Mouse (Mus musculus): ENCODE data around the gene Plin3. TPM values are rescaled to one million over a fixed set of nuclear protein-coding genes. Genes with fewer than 3 reads are reported as not detected.

Gene Plin3
- polyA plus RNA-seq, 1 experiment from 2014 or later: 70.9 TPM

DNA sequence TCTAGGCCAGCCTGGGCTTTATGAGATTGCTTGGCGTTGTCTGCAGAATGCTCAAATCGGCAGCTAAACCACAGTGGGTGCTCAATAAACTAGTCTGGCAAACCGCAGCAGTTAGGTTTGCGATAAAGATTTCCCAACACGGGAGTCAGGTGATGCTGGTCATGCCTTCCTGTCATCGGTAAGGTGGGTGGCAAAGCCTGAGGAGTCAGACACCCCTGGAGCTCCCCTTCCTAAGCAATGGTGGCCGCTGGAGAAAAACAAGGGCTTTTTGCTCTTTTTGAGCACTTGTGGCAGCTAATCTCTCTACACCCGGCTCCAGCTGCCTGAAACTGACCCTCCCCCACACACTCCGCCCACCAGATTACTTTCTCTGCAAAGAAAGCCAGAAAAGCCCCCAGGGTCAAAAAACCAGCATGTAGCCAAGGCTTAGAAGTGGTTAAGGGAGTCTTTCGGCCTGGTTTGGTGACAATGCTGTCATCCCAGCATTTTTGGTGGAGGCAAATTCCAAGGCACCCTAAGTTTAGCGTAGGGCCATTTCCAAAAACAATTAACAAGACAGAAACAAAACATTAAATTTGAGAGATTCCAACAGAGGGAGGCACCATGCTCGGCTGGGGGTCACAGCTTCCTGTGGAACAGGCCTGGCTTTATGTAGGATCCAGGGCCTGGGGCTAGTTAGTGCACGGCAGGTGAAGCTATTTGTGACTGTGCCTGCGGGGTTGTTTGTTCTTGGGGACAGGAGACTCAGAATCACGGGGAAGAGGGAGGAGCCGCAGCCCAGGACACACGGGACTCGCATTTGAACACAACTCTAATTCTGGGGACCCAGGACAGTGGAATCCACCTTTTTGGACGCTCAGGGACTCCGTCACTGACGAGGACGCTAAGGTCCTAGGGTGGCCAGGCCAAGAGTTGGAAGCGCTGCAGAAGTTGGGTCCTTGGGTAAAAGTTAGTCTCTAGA is 3.0 kb downstream of the Plin3 start:
- Histone ChIP-seq H3K27ac (replicated peaks in 1 of 2; ENCODE audit: control insufficient read depth in 1 of 2, insufficient read depth in 1 of 2, low read depth in 2 of 2, low read length in 2 of 2) (peak overlapping the region; percentile 73 to 97), H3K9ac (ENCODE audit: low read length) (peak overlapping the region; percentile 89), H3K4me3 (ENCODE audit: control insufficient read depth in 1 of 2, insufficient read depth in 1 of 2, low read depth in 1 of 2, low read length in 2 of 2) (peak overlapping the region; percentile 59 to 67), H3K27me3 (ENCODE audit: control insufficient read depth, insufficient read depth, low read length) (no peaks in the 10 kb centered on the region), H3K4me2 (ENCODE audit: low read length) (peak overlapping the region; percentile 90), H3K9me3 (ENCODE audit: control insufficient read depth, low read length) (no peaks in the 10 kb centered on the region), H3K36me3 (ENCODE audit: control insufficient read depth, insufficient read depth, low read length) (peaks cover 25% of the 10 kb centered on the region), H3K4me1 (ENCODE audit: control insufficient read depth in 2 of 2, insufficient read depth in 2 of 2, low read length in 2 of 2) (peaks cover 20 to 30% of the 10 kb centered on the region in 2 experiments)
- peak; percentile 33; the same call in 1 of the 2 replicates for ATAC-seq (ENCODE audit: insufficient number of reproducible peaks, insufficient read depth, low FRiP score, low read depth)
- WGBS: 3% methylated on average over 23 of the region's 23 CpGs

GRCm38 (mm10) chr17:56288866-56289265 is 3.8 kb downstream of the Plin3 start:
- Histone ChIP-seq H3K4me2 (ENCODE audit: low read length) (peak overlapping the region; percentile 90), H3K4me1 (ENCODE audit: control insufficient read depth in 2 of 2, insufficient read depth in 2 of 2, low read length in 2 of 2) (peaks cover 20 to 30% of the 10 kb centered on the region in 2 experiments), H3K9me3 (ENCODE audit: control insufficient read depth, low read length) (no peaks in the 10 kb centered on the region), H3K27me3 (ENCODE audit: control insufficient read depth, insufficient read depth, low read length) (no peaks in the 10 kb centered on the region), H3K9ac (ENCODE audit: low read length) (peak overlapping the region; percentile 89), H3K27ac (replicated peaks in 1 of 2; ENCODE audit: control insufficient read depth in 1 of 2, insufficient read depth in 1 of 2, low read depth in 2 of 2, low read length in 2 of 2) (peak overlapping the region; percentile 73 to 97), H3K4me3 (ENCODE audit: control insufficient read depth in 1 of 2, insufficient read depth in 1 of 2, low read depth in 1 of 2, low read length in 2 of 2) (peak overlapping the region; percentile 59 to 67), H3K36me3 (ENCODE audit: control insufficient read depth, insufficient read depth, low read length) (peaks cover 33% of the 10 kb centered on the region)
- 41% methylated on average over 3 of the region's 3 CpGs for WGBS
- no peak for ATAC-seq (ENCODE audit: insufficient number of reproducible peaks, insufficient read depth, low FRiP score, low read depth)

DNA sequence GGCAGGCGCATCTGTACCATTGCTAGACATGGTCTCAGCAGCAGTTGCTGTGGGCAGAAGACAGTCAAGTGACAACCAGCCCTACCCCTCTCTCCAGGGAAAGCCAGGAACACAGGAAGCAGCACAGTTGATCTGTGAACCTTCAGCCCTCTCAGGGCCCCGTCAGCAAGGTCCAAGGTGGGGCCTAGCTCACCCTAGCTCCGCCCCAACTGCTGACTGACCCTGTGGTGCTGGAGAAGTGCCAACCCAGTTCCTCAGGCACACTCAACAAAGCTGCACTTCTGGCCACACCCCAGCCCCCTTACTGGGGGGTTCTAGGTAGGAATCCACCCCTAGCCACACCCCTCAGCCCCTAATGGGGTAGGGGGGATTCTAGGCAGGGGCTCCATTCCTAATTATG is 4.8 kb downstream of the Plin3 start:
- H3K27me3 ChIP-seq (ENCODE audit: control insufficient read depth, insufficient read depth, low read length): no peaks in the 10 kb centered on the region
- H3K4me1 ChIP-seq (ENCODE audit: control insufficient read depth in 2 of 2, insufficient read depth in 2 of 2, low read length in 2 of 2): peaks cover 20 to 30% of the 10 kb centered on the region in 2 experiments
- peaks cover 43% of the 10 kb centered on the region for H3K36me3 ChIP-seq (ENCODE audit: control insufficient read depth, insufficient read depth, low read length)
- peak overlapping the region; percentile 66 to 97 for H3K27ac ChIP-seq (replicated peaks in 1 of 2; ENCODE audit: control insufficient read depth in 1 of 2, insufficient read depth in 1 of 2, low read depth in 2 of 2, low read length in 2 of 2)
- no peaks in the 10 kb centered on the region for H3K9me3 ChIP-seq (ENCODE audit: control insufficient read depth, low read length)
- no peak for ATAC-seq (ENCODE audit: insufficient number of reproducible peaks, insufficient read depth, low FRiP score, low read depth)
- peak overlapping the region; percentile 90 for H3K4me2 ChIP-seq (ENCODE audit: low read length)
- peak overlapping the region; percentile 6 to 16; a peak in 1 of 4 replicates for H3K4me3 ChIP-seq (ENCODE audit: control insufficient read depth in 1 of 2, insufficient read depth in 1 of 2, low read depth in 1 of 2, low read length in 2 of 2)
- peak overlapping the region; percentile 57 for H3K9ac ChIP-seq (ENCODE audit: low read length)
- 33% methylated on average over 3 of the region's 3 CpGs for WGBS

GRCm38 (mm10) chr17:56285995-56286394 is 6.7 kb downstream of the Plin3 start:
- H3K27me3 ChIP-seq (ENCODE audit: control insufficient read depth, insufficient read depth, low read length): no peaks in the 10 kb centered on the region
- H3K9ac ChIP-seq (ENCODE audit: low read length): no peak overlapping the region
- 96% methylated on average over 11 of the region's 11 CpGs for WGBS
- H3K4me2 ChIP-seq (ENCODE audit: low read length): no peak overlapping the region
- no peak overlapping the region for H3K27ac ChIP-seq (replicated peaks in 1 of 2; ENCODE audit: control insufficient read depth in 1 of 2, insufficient read depth in 1 of 2, low read depth in 2 of 2, low read length in 2 of 2)
- no peaks in the 10 kb centered on the region for H3K9me3 ChIP-seq (ENCODE audit: control insufficient read depth, low read length)
- ATAC-seq (ENCODE audit: insufficient number of reproducible peaks, insufficient read depth, low FRiP score, low read depth): no peak
- peaks cover 59% of the 10 kb centered on the region for H3K36me3 ChIP-seq (ENCODE audit: control insufficient read depth, insufficient read depth, low read length)
- peaks cover 16 to 27% of the 10 kb centered on the region in 2 experiments for H3K4me1 ChIP-seq (ENCODE audit: control insufficient read depth in 2 of 2, insufficient read depth in 2 of 2, low read length in 2 of 2)
- H3K4me3 ChIP-seq (ENCODE audit: control insufficient read depth in 1 of 2, insufficient read depth in 1 of 2, low read depth in 1 of 2, low read length in 2 of 2): no peak overlapping the region

GRCm38 (mm10) chr17:56283316-56283715 is 9.4 kb downstream of the Plin3 start:
- Histone ChIP-seq H3K9ac (ENCODE audit: low read length) (no peak overlapping the region), H3K27me3 (ENCODE audit: control insufficient read depth, insufficient read depth, low read length) (no peaks in the 10 kb centered on the region), H3K4me2 (ENCODE audit: low read length) (no peak overlapping the region), H3K4me3 (ENCODE audit: control insufficient read depth in 1 of 2, insufficient read depth in 1 of 2, low read depth in 1 of 2, low read length in 2 of 2) (no peak overlapping the region), H3K4me1 (ENCODE audit: control insufficient read depth in 2 of 2, insufficient read depth in 2 of 2, low read length in 2 of 2) (peaks cover 13 to 19% of the 10 kb centered on the region in 2 experiments), H3K9me3 (ENCODE audit: control insufficient read depth, low read length) (no peaks in the 10 kb centered on the region), H3K27ac (replicated peaks in 1 of 2; ENCODE audit: control insufficient read depth in 1 of 2, insufficient read depth in 1 of 2, low read depth in 2 of 2, low read length in 2 of 2) (no peak overlapping the region), H3K36me3 (ENCODE audit: control insufficient read depth, insufficient read depth, low read length) (peaks cover 85% of the 10 kb centered on the region)
- 92% methylated on average over 8 of the region's 8 CpGs for WGBS
- ATAC-seq (ENCODE audit: insufficient number of reproducible peaks, insufficient read depth, low FRiP score, low read depth): no peak

DNA sequence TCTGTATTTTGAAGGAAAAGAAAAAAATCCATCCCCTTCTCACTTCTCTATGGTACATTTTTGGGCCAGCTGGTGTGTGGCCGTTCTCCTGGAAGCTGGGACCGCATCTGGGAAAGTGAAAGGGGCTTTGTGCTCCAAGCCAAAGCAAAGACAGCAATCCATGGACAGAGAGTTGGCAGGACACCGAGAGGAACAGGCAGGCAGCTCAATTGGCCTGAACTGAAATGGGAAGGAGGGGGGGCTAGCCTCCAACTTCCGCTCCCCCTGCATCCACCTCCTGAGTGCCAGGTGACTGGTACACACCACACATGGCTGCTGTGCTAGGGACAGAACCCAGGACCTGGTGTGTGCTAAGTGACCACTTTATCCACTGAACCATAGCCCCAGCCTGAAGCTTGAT is 9.9 kb downstream of the Plin3 start:
- H3K27ac ChIP-seq (replicated peaks in 1 of 2; ENCODE audit: control insufficient read depth in 1 of 2, insufficient read depth in 1 of 2, low read depth in 2 of 2, low read length in 2 of 2): no peak overlapping the region

GRCm38 (mm10) chr17:56281193-56281592 is 11.5 kb downstream of the Plin3 start:
- ATAC-seq (ENCODE audit: insufficient number of reproducible peaks, insufficient read depth, low FRiP score, low read depth): no peak
- Histone ChIP-seq H3K27ac (replicated peaks in 1 of 2; ENCODE audit: control insufficient read depth in 1 of 2, insufficient read depth in 1 of 2, low read depth in 2 of 2, low read length in 2 of 2) (no peak overlapping the region), H3K4me2 (ENCODE audit: low read length) (no peak overlapping the region), H3K27me3 (ENCODE audit: control insufficient read depth, insufficient read depth, low read length) (no peaks in the 10 kb centered on the region), H3K4me3 (ENCODE audit: control insufficient read depth in 1 of 2, insufficient read depth in 1 of 2, low read depth in 1 of 2, low read length in 2 of 2) (no peak overlapping the region), H3K9ac (ENCODE audit: low read length) (no peak overlapping the region), H3K36me3 (ENCODE audit: control insufficient read depth, insufficient read depth, low read length) (peaks cover 80% of the 10 kb centered on the region), H3K4me1 (ENCODE audit: control insufficient read depth in 2 of 2, insufficient read depth in 2 of 2, low read length in 2 of 2) (peaks cover 4 to 17% of the 10 kb centered on the region in 2 experiments), H3K9me3 (ENCODE audit: control insufficient read depth, low read length) (no peaks in the 10 kb centered on the region)
- WGBS: 82% methylated on average over 12 of the region's 12 CpGs

More for the DNA sequence above, 9.9 kb downstream of the Plin3 start:
- H3K36me3 ChIP-seq (ENCODE audit: control insufficient read depth, insufficient read depth, low read length): peaks cover 89% of the 10 kb centered on the region
- no peaks in the 10 kb centered on the region for H3K9me3 ChIP-seq (ENCODE audit: control insufficient read depth, low read length)
- H3K4me3 ChIP-seq (ENCODE audit: control insufficient read depth in 1 of 2, insufficient read depth in 1 of 2, low read depth in 1 of 2, low read length in 2 of 2): no peak overlapping the region
- no peaks in the 10 kb centered on the region for H3K27me3 ChIP-seq (ENCODE audit: control insufficient read depth, insufficient read depth, low read length)
- no peak for ATAC-seq (ENCODE audit: insufficient number of reproducible peaks, insufficient read depth, low FRiP score, low read depth)
- 85% methylated on average over 4 of the region's 4 CpGs for WGBS
- H3K4me1 ChIP-seq (ENCODE audit: control insufficient read depth in 2 of 2, insufficient read depth in 2 of 2, low read length in 2 of 2): peaks cover 9 to 18% of the 10 kb centered on the region in 2 experiments
- no peak overlapping the region for H3K9ac ChIP-seq (ENCODE audit: low read length)
- no peak overlapping the region for H3K4me2 ChIP-seq (ENCODE audit: low read length)
